Mouse (Mus musculus) neural tube, embryonic 15.5 days (tissue): ENCODE data around the gene Asb16. TPM values are rescaled to one million over a fixed set of nuclear protein-coding genes. Genes with fewer than 3 reads are reported as not detected.
A peak's percentile ranks its signal among the peaks of the same experiment; 100 is the strongest.

Source experiments
- ATAC-seq: fragments of 200-750 bp; cut with Nextera tagmentation; 2 replicates; pipeline ENCODE4 v1.8.0; 2017; ENCODE audit warnings: mild to moderate bottlenecking, moderate TSS enrichment, moderate library complexity; ENCODE audit not compliant: low FRiP score
- H3K27ac ChIP-seq: fragments of 300-500 bp; sonication (generic); replicated peaks from 2 replicates; pipeline ENCODE4 v1.5.1; 2015; ENCODE audit warnings: mild to moderate bottlenecking, inconsistent platforms
- H3K27me3 ChIP-seq: fragments of 300-500 bp; sonication (generic); replicated peaks from 2 replicates; pipeline ENCODE4 v1.6.1; 2015; ENCODE audit warnings: inconsistent platforms
- H3K36me3 ChIP-seq: fragments of 300-500 bp; sonication (generic); 2 replicates; pipeline ENCODE4 v1.6.1; 2015; ENCODE audit warnings: inconsistent platforms
- H3K4me1 ChIP-seq: fragments of 300-500 bp; sonication (generic); 2 replicates; pipeline ENCODE4 v1.6.1; 2015; ENCODE audit warnings: inconsistent platforms
- H3K4me2 ChIP-seq: fragments of 300-500 bp; sonication (generic); 2 replicates; pipeline ENCODE4 v1.6.1; 2015; ENCODE audit warnings: inconsistent platforms, mild to moderate bottlenecking, moderate library complexity
- H3K4me3 ChIP-seq: fragments of 300-500 bp; sonication (generic); replicated peaks from 2 replicates; pipeline ENCODE4 v1.5.1; 2015; ENCODE audit warnings: mild to moderate bottlenecking, inconsistent platforms
- H3K9ac ChIP-seq: fragments of 300-500 bp; sonication (generic); replicated peaks from 2 replicates; pipeline ENCODE4 v1.6.1; 2015; ENCODE audit warnings: mild to moderate bottlenecking, inconsistent platforms
- H3K9me3 ChIP-seq: fragments of 300-500 bp; sonication (generic); replicated peaks from 2 replicates; pipeline ENCODE4 v1.6.1; 2016; ENCODE audit warnings: inconsistent platforms
- WGBS: fragments of 180-500 bp; shearing (Covaris S2); methylation state at CpG from one replicate; pipeline ENCODE4 v1.1.7; 2015; ENCODE audit warnings: mixed read lengths; 5-methylcytosine and 5-hydroxymethylcytosine counted together
- polyA plus RNA-seq: library from polyadenylated mRNA; unstranded; fragments of >200 nt; fragmentation: Nextera tagmentation; extraction: Ambion mirVana; gene quantifications from 2 replicates; pipeline ENCODE4 v1.2.1, GENCODE M21; 2015

Asb16 gene
- polyA plus RNA-seq, 1 experiment from 2014 or later = 0.12 TPM

- peaks cover 80% of the 10 kb centered on the region for H3K4me1 ChIP-seq
- no peaks in the 10 kb centered on the region for H3K27me3 ChIP-seq
- no peak overlapping the region for H3K9ac ChIP-seq
- H3K4me3 ChIP-seq = no peak overlapping the region; the same call in 1 of the 2 replicates
- peak overlapping the region; percentile 62 for H3K4me2 ChIP-seq
- 67% methylated on average over 12 of the region's 12 CpGs for WGBS
- peaks cover 7% of the 10 kb centered on the region; the same call in 1 of the 2 replicates for H3K36me3 ChIP-seq
- no peaks in the 10 kb centered on the region for H3K9me3 ChIP-seq
- no peak overlapping the region for H3K27ac ChIP-seq
- ATAC-seq = no peak
These were observed 42.2 kb upstream of the Asb16 start for GRCm38 (mm10) chr11:102226067-102226978.

GRCm38 (mm10) chr11:102227270-102228190, 41.0 kb upstream of the Asb16 start:
- no peaks in the 10 kb centered on the region for H3K36me3 ChIP-seq
- H3K4me2 ChIP-seq = peak overlapping the region; percentile 62
- H3K4me1 ChIP-seq = peaks cover 71% of the 10 kb centered on the region
- H3K4me3 ChIP-seq = peak overlapping the region; percentile 82
- peak overlapping the region; percentile 96 for H3K27ac ChIP-seq
- H3K9me3 ChIP-seq = no peaks in the 10 kb centered on the region
- ATAC-seq = no peak
- WGBS = 7% methylated on average over 12 of the region's 12 CpGs
- H3K27me3 ChIP-seq = no peaks in the 10 kb centered on the region
- H3K9ac ChIP-seq = peak overlapping the region; percentile 87

- peak overlapping the region; percentile 96 for H3K27ac ChIP-seq
- H3K36me3 ChIP-seq = no peaks in the 10 kb centered on the region
- H3K4me1 ChIP-seq = peaks cover 65% of the 10 kb centered on the region
- H3K4me3 ChIP-seq = peak overlapping the region; percentile 82
- H3K4me2 ChIP-seq = peak overlapping the region; percentile 62
- 11% methylated on average over 9 of the region's 9 CpGs for WGBS
- no peaks in the 10 kb centered on the region for H3K9me3 ChIP-seq
- no peak for ATAC-seq
- no peaks in the 10 kb centered on the region for H3K27me3 ChIP-seq
- H3K9ac ChIP-seq = peak overlapping the region; percentile 87
These were observed 40.4 kb upstream of the Asb16 start for GRCm38 (mm10) chr11:102228191-102228545.

- Histone ChIP-seq H3K4me3 (peak overlapping the region; percentile 82), H3K9ac (peak overlapping the region; percentile 87), H3K4me2 (peak overlapping the region; percentile 62), H3K27ac (peak overlapping the region; percentile 96), H3K27me3 (no peaks in the 10 kb centered on the region), H3K36me3 (no peaks in the 10 kb centered on the region), H3K4me1 (peaks cover 59% of the 10 kb centered on the region), H3K9me3 (no peaks in the 10 kb centered on the region)
- 10% methylated on average over 7 of the region's 7 CpGs for WGBS
- no peak for ATAC-seq
These were observed 39.8 kb upstream of the Asb16 start for GRCm38 (mm10) chr11:102228646-102229268.

- under 1% methylated on average over 40 of the region's 47 CpGs for WGBS
- H3K4me3 ChIP-seq = peak overlapping the region; percentile 82
- H3K9me3 ChIP-seq = no peaks in the 10 kb centered on the region
- H3K4me1 ChIP-seq = peaks cover 52% of the 10 kb centered on the region
- ATAC-seq = peak; percentile 25; the same call in 1 of the 2 replicates
- peak overlapping the region; percentile 87 for H3K9ac ChIP-seq
- H3K36me3 ChIP-seq = no peaks in the 10 kb centered on the region
- H3K4me2 ChIP-seq = peak overlapping the region; percentile 62
- no peaks in the 10 kb centered on the region for H3K27me3 ChIP-seq
- peak overlapping the region; percentile 96 for H3K27ac ChIP-seq
These were observed 39.1 kb upstream of the Asb16 start for GRCm38 (mm10) chr11:102229331-102229953.

GRCm38 (mm10) chr11:102230006-102230741, 38.4 kb upstream of the Asb16 start, which contains the start of gene Hdac5:
Hdac5 (minus strand) TSS chr11:102230166.
- H3K4me3 ChIP-seq = peak within 1 kb of the TSS; percentile 82
- WGBS = under 1% methylated on average over 39 of the region's 49 CpGs

GRCm38 (mm10) chr11:102236022-102236421, 32.5 kb upstream of the Asb16 start:
- Histone ChIP-seq H3K4me2 (no peak overlapping the region), H3K27ac (no peak overlapping the region), H3K4me3 (no peak overlapping the region), H3K9ac (no peak overlapping the region), H3K27me3 (no peaks in the 10 kb centered on the region), H3K36me3 (no peaks in the 10 kb centered on the region), H3K4me1 (no peaks in the 10 kb centered on the region), H3K9me3 (no peaks in the 10 kb centered on the region)
- no peak for ATAC-seq
- 69% methylated on average over 2 of the region's 2 CpGs for WGBS

More at GRCm38 (mm10) chr11:102230006-102230741, 38.4 kb upstream of the Asb16 start, which contains the start of gene Hdac5:
- Histone ChIP-seq H3K4me2 (peak within 1 kb of the TSS; percentile 62), H3K27ac (peak within 1 kb of the TSS; percentile 96), H3K9ac (peak within 1 kb of the TSS; percentile 87), H3K27me3 (no peaks in the 10 kb centered on the region), H3K9me3 (no peaks in the 10 kb centered on the region), H3K36me3 (no peaks in the 10 kb centered on the region), H3K4me1 (peaks cover 45% of the 10 kb centered on the region)
- ATAC-seq = peak; percentile 89

- Histone ChIP-seq H3K4me2 (no peak overlapping the region), H3K27me3 (no peaks in the 10 kb centered on the region), H3K9ac (no peak overlapping the region), H3K9me3 (no peaks in the 10 kb centered on the region), H3K4me3 (no peak overlapping the region), H3K36me3 (no peaks in the 10 kb centered on the region), H3K4me1 (peaks cover 14% of the 10 kb centered on the region), H3K27ac (no peak overlapping the region)
- no peak for ATAC-seq
- 90% methylated on average over 6 of the region's 6 CpGs for WGBS
These were observed 27.9 kb upstream of the Asb16 start for GRCm38 (mm10) chr11:102240636-102241035.

- 92% methylated on average over 5 of the region's 5 CpGs for WGBS
- peaks cover 20% of the 10 kb centered on the region for H3K4me1 ChIP-seq
These were observed 27.3 kb upstream of the Asb16 start for GRCm38 (mm10) chr11:102241246-102241645.

GRCm38 (mm10) chr11:102241874-102242273, 26.7 kb upstream of the Asb16 start:
- Histone ChIP-seq H3K4me3 (no peak overlapping the region), H3K9ac (no peak overlapping the region), H3K4me1 (peaks cover 20% of the 10 kb centered on the region), H3K4me2 (no peak overlapping the region), H3K27ac (no peak overlapping the region), H3K9me3 (no peaks in the 10 kb centered on the region), H3K27me3 (no peaks in the 10 kb centered on the region), H3K36me3 (no peaks in the 10 kb centered on the region)
- no peak for ATAC-seq
- 52% methylated on average over 5 of the region's 5 CpGs for WGBS

More at GRCm38 (mm10) chr11:102241246-102241645, 27.3 kb upstream of the Asb16 start:
- Histone ChIP-seq H3K9me3 (no peaks in the 10 kb centered on the region), H3K4me3 (no peak overlapping the region), H3K27ac (no peak overlapping the region), H3K36me3 (no peaks in the 10 kb centered on the region), H3K9ac (no peak overlapping the region), H3K4me2 (no peak overlapping the region), H3K27me3 (no peaks in the 10 kb centered on the region)
- ATAC-seq = no peak
